Mouse (Mus musculus): Measurements from ENCODE around the gene Mbtd1. TPM values are rescaled to one million over a fixed set of nuclear protein-coding genes. Genes with fewer than 3 reads are reported as not detected.

Gene Mbtd1
- polyA plus RNA-seq, 1 experiment from 2014 or later: 56.6 TPM

DNA sequence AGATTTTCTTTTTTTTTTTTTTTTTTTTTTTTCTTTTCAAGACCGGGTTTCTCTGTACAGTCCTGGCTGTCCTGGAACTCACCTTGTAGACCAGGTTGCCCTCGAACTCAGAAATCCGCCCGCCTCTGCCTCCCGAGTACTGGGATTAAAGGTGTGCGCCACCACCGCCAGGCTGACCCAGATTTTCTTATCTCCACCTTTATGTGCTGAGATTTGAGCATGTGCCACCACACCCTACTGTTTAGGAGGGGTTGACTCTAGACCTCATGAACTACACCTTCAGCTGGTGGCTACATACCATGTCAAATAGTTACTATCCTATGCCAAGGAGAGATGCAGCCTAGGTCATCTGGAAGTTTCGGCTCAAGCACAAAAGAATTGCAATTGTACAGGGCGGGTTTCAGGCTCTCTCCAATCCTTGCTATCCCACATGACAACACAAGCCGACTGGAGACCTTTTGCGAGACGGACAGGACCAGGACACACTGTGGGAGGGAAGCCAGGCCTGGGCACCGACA, 69.1 kb downstream of the Mbtd1 start:
- H3K9ac ChIP-seq: peak overlapping the region; percentile 67
- H3K4me3 ChIP-seq (replicated peaks): peak overlapping the region; percentile 64
- peak overlapping the region; percentile 92; the same call in 1 of the 2 replicates for H3K27ac ChIP-seq
- peak; percentile 7; the same call in 1 of the 2 replicates for ATAC-seq (ENCODE audit: low FRiP score)
- H3K36me3 ChIP-seq (replicated peaks): peaks cover 55% of the 10 kb centered on the region
- H3K9me3 ChIP-seq: no peaks in the 10 kb centered on the region
- H3K4me2 ChIP-seq: peak overlapping the region; percentile 77
- peaks cover 33% of the 10 kb centered on the region for H3K4me1 ChIP-seq
- no peaks in the 10 kb centered on the region for H3K27me3 ChIP-seq
- WGBS: 45% methylated on average over 12 of the region's 13 CpGs

DNA sequence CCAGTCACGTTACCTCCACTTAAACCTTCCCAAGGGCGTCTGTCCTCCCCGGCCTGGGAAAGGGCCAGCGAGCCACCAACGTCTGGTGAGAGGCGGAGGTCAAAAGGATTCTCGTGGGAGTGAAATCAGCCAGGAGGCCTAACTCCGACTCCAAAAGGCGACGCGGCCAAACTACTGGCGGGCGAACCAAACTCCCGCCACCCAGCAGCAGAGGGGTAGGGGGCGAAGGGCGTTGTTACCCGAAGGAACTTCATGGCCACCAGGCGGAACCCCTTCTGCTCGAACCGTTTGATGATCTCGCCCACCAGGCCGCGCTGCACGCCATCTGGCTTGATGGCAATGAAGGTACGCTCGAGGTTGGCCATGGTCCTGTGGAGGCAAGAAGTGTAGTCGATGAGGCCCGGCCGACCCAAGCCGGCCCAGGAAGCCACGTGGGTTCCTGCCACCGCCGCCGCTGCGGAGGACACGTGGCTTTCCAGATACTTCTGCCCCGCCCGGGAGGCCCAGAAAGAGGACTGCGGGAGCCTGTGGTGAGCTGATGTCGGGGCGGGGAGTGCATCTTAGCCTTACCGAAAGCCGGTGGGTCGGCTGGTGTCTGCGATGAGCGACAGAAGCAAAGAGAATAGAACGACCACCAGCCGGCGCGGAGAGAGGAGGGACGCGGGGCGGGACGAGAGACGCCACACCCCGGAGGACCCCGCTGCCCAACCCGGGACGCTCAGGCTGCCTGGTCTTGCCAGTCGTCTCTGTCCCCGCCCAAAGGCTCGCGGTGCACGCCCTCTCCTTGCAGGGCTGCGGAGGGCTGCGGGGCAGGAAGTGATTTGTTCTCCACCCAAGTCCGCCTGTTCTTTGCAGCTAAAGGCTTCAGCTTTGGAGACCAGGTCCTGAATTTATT, 69.9 kb downstream of the Mbtd1 start:
- Histone ChIP-seq H3K9me3 (no peaks in the 10 kb centered on the region), H3K4me1 (peaks cover 33% of the 10 kb centered on the region), H3K4me2 (peak overlapping the region; percentile 77), H3K27ac (peak overlapping the region; percentile 92), H3K27me3 (no peaks in the 10 kb centered on the region), H3K36me3 (replicated peaks) (peaks cover 54% of the 10 kb centered on the region), H3K9ac (peak overlapping the region; percentile 67), H3K4me3 (replicated peaks) (peak overlapping the region; percentile 64)
- peak; percentile 97 for ATAC-seq (ENCODE audit: low FRiP score)
- WGBS: under 1% methylated on average over 67 of the region's 67 CpGs

DNA sequence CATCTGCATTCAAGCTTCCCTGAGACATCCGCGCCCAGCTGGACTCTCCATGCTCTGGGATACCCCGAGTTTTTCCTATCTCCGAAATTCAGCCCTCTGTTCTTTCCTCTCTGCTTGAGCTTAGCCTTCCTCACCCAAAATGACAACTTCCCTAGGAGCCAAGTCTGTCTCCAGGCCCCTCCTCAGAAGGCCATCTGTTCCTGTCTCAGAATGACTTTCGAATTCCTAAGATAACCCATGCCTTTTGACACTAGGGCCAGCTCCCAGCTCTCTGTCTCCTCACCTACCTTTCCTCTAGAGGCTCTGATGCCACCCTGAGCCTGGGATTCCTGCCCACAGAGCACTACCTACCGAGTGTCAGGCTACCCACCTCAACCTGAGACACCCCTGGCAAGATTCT, 70.5 kb downstream of the Mbtd1 start, which contains the start of gene Nme2:
Nme2 (minus strand) TSS at position 101 of the 400 bp plus-strand sequence.
- H3K4me2 ChIP-seq: peak within 1 kb of the TSS; percentile 77
- H3K27ac ChIP-seq: peak within 1 kb of the TSS; percentile 92
- WGBS: 10% methylated on average over 6 of the region's 6 CpGs
- ATAC-seq (ENCODE audit: low FRiP score): no peak
- peak within 1 kb of the TSS; percentile 64 for H3K4me3 ChIP-seq (replicated peaks)
- peak within 1 kb of the TSS; percentile 67 for H3K9ac ChIP-seq
- no peaks in the 10 kb centered on the region for H3K9me3 ChIP-seq
- peaks cover 55% of the 10 kb centered on the region for H3K36me3 ChIP-seq (replicated peaks)
- H3K4me1 ChIP-seq: peaks cover 33% of the 10 kb centered on the region
- H3K27me3 ChIP-seq: no peaks in the 10 kb centered on the region

DNA sequence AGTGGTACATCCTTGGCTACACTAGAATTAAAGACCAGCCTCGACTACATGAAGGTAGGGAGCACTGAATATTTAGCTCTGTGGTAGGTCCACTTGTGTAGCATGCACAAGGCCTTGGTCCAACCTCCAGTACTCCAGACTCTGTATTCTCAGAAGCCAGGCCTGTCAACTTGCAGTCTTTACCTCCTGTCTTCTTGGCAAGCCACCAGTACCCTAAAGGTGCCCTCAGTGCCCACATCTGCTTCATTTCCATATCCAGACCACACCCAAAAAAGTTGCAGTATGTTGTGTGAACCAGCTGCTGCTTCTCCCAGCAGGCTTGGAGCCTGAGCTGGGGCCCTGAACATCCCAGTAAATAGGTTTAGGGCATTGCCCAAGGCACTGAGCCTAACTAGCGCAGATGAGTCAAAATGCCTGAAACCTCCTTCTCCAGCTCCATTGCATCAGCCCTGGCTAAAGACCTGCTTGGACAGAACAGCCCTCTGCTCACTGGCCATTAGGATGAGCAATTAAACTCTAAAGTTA, 71.4 kb downstream of the Mbtd1 start:
- WGBS: 85% methylated on average over 2 of the region's 2 CpGs
- H3K9me3 ChIP-seq: no peaks in the 10 kb centered on the region
- no peak overlapping the region for H3K4me2 ChIP-seq
- peaks cover 57% of the 10 kb centered on the region for H3K36me3 ChIP-seq (replicated peaks)
- H3K27me3 ChIP-seq: no peaks in the 10 kb centered on the region
- peaks cover 29% of the 10 kb centered on the region for H3K4me1 ChIP-seq
- H3K4me3 ChIP-seq (replicated peaks): no peak overlapping the region
- no peak overlapping the region; the same call in 1 of the 2 replicates for H3K27ac ChIP-seq
- H3K9ac ChIP-seq: no peak overlapping the region
- no peak for ATAC-seq (ENCODE audit: low FRiP score)

DNA sequence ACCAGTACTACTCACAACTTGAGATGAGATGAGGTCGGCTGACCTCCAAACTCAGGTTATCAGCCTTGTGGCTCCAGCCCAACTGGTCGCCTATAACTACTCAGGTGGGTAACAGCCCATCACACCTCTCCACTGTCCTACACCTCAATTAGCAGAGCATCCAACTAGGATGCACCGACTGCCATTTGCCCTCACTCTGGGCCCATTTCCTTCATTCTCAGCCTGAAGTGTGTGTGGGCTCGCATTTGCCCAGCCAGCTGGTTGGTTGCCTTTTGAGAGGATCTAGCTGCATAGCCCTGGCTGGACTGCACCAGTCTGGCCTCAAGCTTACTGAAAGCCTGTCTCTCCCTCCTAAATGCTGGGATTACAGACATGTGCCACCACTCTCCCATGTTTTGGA, 72.1 kb downstream of the Mbtd1 start:
- WGBS: 92% methylated on average over 4 of the region's 4 CpGs
- H3K36me3 ChIP-seq (replicated peaks): peaks cover 58% of the 10 kb centered on the region

DNA sequence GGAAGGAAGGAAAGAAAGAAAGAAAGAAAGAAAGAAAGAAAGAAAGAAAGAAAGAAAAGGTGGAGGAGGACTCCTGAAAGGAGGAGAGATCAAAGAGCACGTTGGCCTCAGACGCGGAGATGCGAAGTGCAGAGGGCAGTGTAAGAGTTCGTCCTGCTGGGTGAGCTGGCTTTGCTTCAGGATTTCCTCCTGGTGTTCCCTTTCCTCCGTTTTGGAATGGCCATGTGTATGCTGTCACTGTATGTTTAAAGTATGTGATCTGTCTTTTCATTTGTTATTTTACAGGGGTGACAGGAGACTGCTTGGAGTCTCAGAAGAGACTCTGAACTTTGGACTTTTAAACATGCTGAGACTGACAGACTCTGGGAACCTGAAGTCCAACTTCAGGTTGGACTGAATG, 75.8 kb downstream of the Mbtd1 start:
- no peak overlapping the region for H3K4me2 ChIP-seq
- peaks cover 2% of the 10 kb centered on the region for H3K4me1 ChIP-seq
- no peak overlapping the region for H3K4me3 ChIP-seq (replicated peaks)
- H3K36me3 ChIP-seq (replicated peaks): peaks cover 87% of the 10 kb centered on the region
- H3K9ac ChIP-seq: no peak overlapping the region
- H3K27ac ChIP-seq: no peak overlapping the region
- WGBS: 91% methylated on average over 6 of the region's 6 CpGs
- no peaks in the 10 kb centered on the region for H3K9me3 ChIP-seq
- no peak for ATAC-seq (ENCODE audit: low FRiP score)
- H3K27me3 ChIP-seq: no peaks in the 10 kb centered on the region

More for the DNA sequence above, 72.1 kb downstream of the Mbtd1 start:
- no peak overlapping the region for H3K4me3 ChIP-seq (replicated peaks)
- H3K4me2 ChIP-seq: no peak overlapping the region
- H3K27me3 ChIP-seq: no peaks in the 10 kb centered on the region
- no peaks in the 10 kb centered on the region for H3K9me3 ChIP-seq
- ATAC-seq (ENCODE audit: low FRiP score): no peak
- peaks cover 22% of the 10 kb centered on the region for H3K4me1 ChIP-seq
- H3K27ac ChIP-seq: no peak overlapping the region
- no peak overlapping the region for H3K9ac ChIP-seq

DNA sequence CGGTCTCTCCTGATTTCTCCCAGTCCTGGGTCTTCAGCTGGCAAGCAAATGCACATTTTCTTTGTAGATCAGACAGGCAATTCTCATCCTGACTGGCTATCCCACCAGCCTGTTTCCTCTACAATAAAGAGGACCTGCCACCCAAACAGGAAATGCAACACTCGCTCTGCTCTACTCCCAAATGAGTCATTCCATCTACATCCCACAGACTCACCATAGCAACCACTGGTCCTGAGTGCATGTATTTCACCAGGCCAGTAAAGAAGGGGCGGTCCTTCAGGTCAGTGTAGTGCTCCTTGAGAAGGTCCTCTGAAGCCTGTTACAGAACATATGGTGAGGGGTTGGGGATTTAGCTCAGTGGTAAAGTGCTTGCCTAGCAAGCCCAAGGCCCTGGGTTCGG, 77.4 kb downstream of the Mbtd1 start:
- ATAC-seq (ENCODE audit: low FRiP score): no peak
- Histone ChIP-seq H3K4me2 (no peak overlapping the region), H3K4me3 (replicated peaks) (no peak overlapping the region), H3K36me3 (replicated peaks) (peaks cover 79% of the 10 kb centered on the region), H3K27me3 (no peaks in the 10 kb centered on the region), H3K9ac (no peak overlapping the region), H3K9me3 (no peaks in the 10 kb centered on the region), H3K27ac (no peak overlapping the region), H3K4me1 (peaks cover 9% of the 10 kb centered on the region)
- 89% methylated on average over 4 of the region's 4 CpGs for WGBS

DNA sequence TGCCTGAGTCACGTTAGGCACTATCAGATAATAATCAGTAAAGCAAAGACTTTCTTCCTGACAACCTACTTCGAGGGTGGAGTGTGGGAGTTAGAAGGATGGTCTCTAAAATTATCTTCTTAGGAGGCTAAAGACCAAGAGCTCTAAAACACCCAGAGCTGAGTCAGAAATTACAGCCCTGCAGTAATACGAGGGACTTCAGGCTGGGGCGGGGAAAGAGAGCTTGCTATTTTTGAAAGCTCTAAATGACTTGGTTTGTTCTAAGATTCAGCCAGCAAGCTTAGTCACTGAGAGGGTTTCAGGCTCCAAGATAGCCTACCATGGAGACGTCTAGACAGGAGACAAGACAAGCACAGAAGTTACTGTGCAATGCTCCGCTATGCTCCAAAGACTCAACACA, 79.7 kb downstream of the Mbtd1 start:
- Histone ChIP-seq H3K27me3 (no peaks in the 10 kb centered on the region), H3K4me2 (no peak overlapping the region), H3K4me3 (replicated peaks) (no peak overlapping the region), H3K4me1 (peaks cover 19% of the 10 kb centered on the region), H3K27ac (no peak overlapping the region), H3K9me3 (no peaks in the 10 kb centered on the region), H3K9ac (no peak overlapping the region), H3K36me3 (replicated peaks) (peaks cover 56% of the 10 kb centered on the region)
- 97% methylated on average over 6 of the region's 6 CpGs for WGBS
- ATAC-seq (ENCODE audit: low FRiP score): no peak

DNA sequence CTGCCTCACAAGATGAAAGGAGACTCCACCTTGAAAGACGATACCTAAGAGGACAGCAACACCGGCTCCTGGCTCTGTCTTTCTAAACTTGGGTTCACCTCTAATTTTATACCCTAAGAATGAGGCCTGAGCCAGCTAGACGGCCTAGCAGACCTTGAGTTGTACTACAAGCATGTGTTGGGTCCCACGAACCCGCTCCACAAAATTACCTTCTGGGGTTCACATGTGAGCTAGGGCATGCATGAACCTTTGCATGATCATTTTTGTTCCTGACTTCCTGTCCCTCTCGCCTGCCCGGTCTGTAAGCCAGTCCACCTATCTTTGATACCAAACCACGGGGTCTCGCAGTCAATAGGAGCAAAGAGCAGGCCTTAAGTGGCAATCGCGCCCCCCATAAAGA, 81.7 kb downstream of the Mbtd1 start:
- WGBS: 5% methylated on average over 11 of the region's 11 CpGs
- Histone ChIP-seq H3K9ac (peak overlapping the region; percentile 81), H3K9me3 (no peaks in the 10 kb centered on the region), H3K27ac (peak overlapping the region; percentile 75), H3K27me3 (no peaks in the 10 kb centered on the region), H3K4me1 (peaks cover 19% of the 10 kb centered on the region), H3K4me2 (peak overlapping the region; percentile 69), H3K36me3 (replicated peaks) (peaks cover 38% of the 10 kb centered on the region), H3K4me3 (replicated peaks) (peak overlapping the region; percentile 79)
- ATAC-seq (ENCODE audit: low FRiP score): no peak; the same call in 1 of the 2 replicates

DNA sequence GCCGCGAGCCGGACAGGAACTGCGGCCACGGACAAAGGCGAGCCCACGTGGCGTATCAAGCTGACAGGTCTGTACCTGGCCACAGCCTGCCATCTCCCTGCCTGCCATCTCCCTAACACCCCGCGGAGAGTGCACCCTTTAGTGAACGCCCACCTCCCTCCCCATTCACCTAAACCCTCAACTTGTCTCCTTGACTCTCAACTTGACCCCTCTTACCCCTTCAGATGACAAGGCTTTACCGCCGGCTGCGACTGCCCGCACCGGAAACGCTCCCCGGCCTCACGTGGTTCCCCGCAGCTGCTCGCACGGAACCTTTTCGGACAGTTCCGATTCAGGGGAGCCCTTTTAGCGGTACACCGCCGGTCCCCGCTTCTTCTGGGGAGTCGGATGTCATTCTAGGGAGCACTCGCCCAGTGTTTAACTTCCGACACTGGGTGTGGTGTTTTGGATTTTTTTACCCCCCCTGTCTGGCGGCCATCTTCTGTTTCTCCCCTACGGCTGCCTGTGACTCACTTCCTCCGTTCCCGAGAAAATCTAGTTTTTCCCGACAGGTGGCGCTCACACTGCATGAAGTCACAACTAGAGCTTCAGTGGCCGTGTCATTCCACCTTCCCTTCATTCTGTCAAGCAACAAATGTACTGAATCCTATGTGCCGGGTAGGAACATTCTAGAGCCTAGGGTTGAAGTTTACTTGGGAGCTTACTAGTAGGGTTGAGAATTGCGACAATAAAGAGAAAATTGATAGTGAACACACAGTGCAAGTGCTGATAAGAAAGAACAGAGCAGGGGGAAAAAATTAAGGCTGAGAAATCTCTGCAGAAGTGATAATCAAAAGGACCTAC, 82.6 kb downstream of the Mbtd1 start, which contains the start of the genes Gm20390 and Nme1:
Gm20390 (minus strand) TSS at position 289 of the 843 bp plus-strand sequence.
Nme1 (minus strand) TSS at position 517 of the 843 bp plus-strand sequence.
- Histone ChIP-seq H3K9me3 (no peaks in the 10 kb centered on the region), H3K27ac (peak within 1 kb of the TSS; percentile 75), H3K4me3 (replicated peaks) (peak within 1 kb of the TSS; percentile 79), H3K4me1 (peaks cover 19% of the 10 kb centered on the region), H3K27me3 (no peaks in the 10 kb centered on the region), H3K36me3 (replicated peaks) (peaks cover 30% of the 10 kb centered on the region), H3K9ac (peak within 1 kb of the TSS; percentile 81), H3K4me2 (peak within 1 kb of the TSS; percentile 69)
- WGBS: under 1% methylated on average over 40 of the region's 40 CpGs
- peak; percentile 97 for ATAC-seq (ENCODE audit: low FRiP score)

DNA sequence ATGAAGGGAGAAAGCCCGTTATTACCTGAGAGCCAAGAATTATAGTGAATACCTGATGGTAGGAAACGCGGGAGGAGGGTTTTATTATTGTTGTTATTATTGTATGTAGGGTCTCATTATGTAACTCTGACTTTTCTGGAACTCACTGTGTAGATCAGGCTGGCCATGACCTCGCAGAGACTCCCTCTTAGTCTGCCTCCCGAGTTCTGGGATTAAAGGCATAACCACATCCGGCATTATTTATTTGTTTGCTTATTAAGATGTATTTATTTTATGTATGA, 83.1 kb downstream of the Mbtd1 start:
- Histone ChIP-seq H3K4me2 (peak overlapping the region; percentile 69), H3K27ac (no peak overlapping the region), H3K4me1 (peaks cover 19% of the 10 kb centered on the region), H3K9me3 (no peaks in the 10 kb centered on the region), H3K9ac (no peak overlapping the region), H3K4me3 (replicated peaks) (peak overlapping the region; percentile 79), H3K27me3 (no peaks in the 10 kb centered on the region), H3K36me3 (replicated peaks) (peaks cover 24% of the 10 kb centered on the region)
- 51% methylated on average over 6 of the region's 6 CpGs for WGBS
- peak; percentile 17 for ATAC-seq (ENCODE audit: low FRiP score)

DNA sequence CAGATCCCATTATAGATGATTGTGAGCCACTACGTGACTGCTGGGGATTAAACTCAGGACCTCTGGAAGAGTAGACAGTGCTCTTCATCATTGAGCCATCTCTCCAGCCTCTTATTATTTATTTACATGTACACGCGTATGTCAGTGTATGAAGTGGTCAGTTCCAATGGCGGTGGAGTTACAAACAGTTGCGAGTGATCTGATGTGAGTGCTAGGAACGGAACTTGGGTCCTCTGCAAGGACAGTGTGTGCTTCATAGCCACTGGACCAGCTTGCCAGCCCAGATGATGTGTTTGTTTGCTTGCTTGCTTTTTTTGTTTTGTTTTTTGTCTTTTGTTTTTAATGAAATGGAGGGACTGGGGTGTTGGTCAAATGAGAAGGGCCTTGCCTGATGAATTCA, 83.5 kb downstream of the Mbtd1 start:
- H3K4me2 ChIP-seq: peak overlapping the region; percentile 69; the same call in 1 of the 2 replicates

More for the DNA sequence above, 83.5 kb downstream of the Mbtd1 start:
- H3K27me3 ChIP-seq: no peaks in the 10 kb centered on the region
- no peak overlapping the region for H3K4me3 ChIP-seq (replicated peaks)
- H3K27ac ChIP-seq: no peak overlapping the region
- peaks cover 19% of the 10 kb centered on the region for H3K4me1 ChIP-seq
- H3K9ac ChIP-seq: no peak overlapping the region
- 94% methylated on average over 6 of the region's 6 CpGs for WGBS
- peaks cover 20% of the 10 kb centered on the region for H3K36me3 ChIP-seq (replicated peaks)
- no peaks in the 10 kb centered on the region for H3K9me3 ChIP-seq
- no peak for ATAC-seq (ENCODE audit: low FRiP score)

Data from forebrain, embryonic 12.5 days (tissue).